Mouse (Mus musculus): Measurements from ENCODE around the gene Cog6. TPM values are rescaled to one million over a fixed set of nuclear protein-coding genes. Genes with fewer than 3 reads are reported as not detected.

Gene Cog6
- polyA plus RNA-seq (2014; fragmentation: Illumina TruSeq; extraction: RNeasy Lipid Tissue Mini Kit (QIAGEN cat#74804); ENCODE audit: low read depth, low replicate concordance) = 60.5 TPM

GRCm38 (mm10) chr3:53016436-53017340 is at the start of gene Cog6:
TSS of gene Cog6 (minus strand) at chr3:53017237.

GRCm38 (mm10) chr3:53041411-53042239 is 24.6 kb upstream of the Cog6 start, which contains the start of gene Lhfp:
TSS of gene Lhfp (plus strand) at chr3:53041528.

Other genes with a start within 250 kb of the Cog6 start
- gene Lhfp, start 24.3 kb upstream of the Cog6 start, polyA plus RNA-seq (2014; fragmentation: Illumina TruSeq; extraction: RNeasy Lipid Tissue Mini Kit (QIAGEN cat#74804); ENCODE audit: low read depth, low replicate concordance) = 69.3 TPM

Measured in heart, adult 10 weeks (tissue).